ENCODE assay signal across 19 mouse cellular contexts in genomic region chr10:101117158-101117557, GRCm38 (mm10).
"Had no signal": no experiment of that assay in that cellular context is flagged by ENCODE, and none has a peak within 500 bp of the region (broad histone marks: within the 10 kb centered on the region; RNA-seq: fewer than 3 reads in every experiment).

No protein-coding gene starts in this region.

- H3K9ac ChIP-seq: liver, embryonic 14.5 days; lung, embryonic 14.5 days; midbrain, embryonic 13.5 days; midbrain, embryonic 15.5 days; neural tube, embryonic 13.5 days; neural tube, embryonic 15.5 days had no signal

- H3K27ac ChIP-seq: liver, embryonic 14.5 days; midbrain, embryonic 13.5 days; midbrain, embryonic 15.5 days; neural tube, embryonic 13.5 days; neural tube, embryonic 15.5 days had no signal

- H3K4me1 ChIP-seq: megakaryocyte, embryonic 14.5 days; midbrain, embryonic 13.5 days; midbrain, embryonic 15.5 days; neural tube, embryonic 13.5 days; neural tube, embryonic 15.5 days had no signal

- H3K9me3 ChIP-seq: megakaryocyte, embryonic 14.5 days; midbrain, embryonic 13.5 days; midbrain, embryonic 15.5 days; neural tube, embryonic 13.5 days; neural tube, embryonic 15.5 days had no signal

- H3K4me3 ChIP-seq: megakaryocyte, embryonic 14.5 days; midbrain, embryonic 13.5 days; midbrain, embryonic 15.5 days; myocyte; neural tube, embryonic 13.5 days; neural tube, embryonic 15.5 days had no signal

- ATAC-seq: midbrain, embryonic 13.5 days; midbrain, embryonic 15.5 days had no signal

- H3K27me3 ChIP-seq: megakaryocyte, embryonic 14.5 days; midbrain, embryonic 13.5 days; midbrain, embryonic 15.5 days; neural tube, embryonic 13.5 days; neural tube, embryonic 15.5 days had no signal

- H3K4me2 ChIP-seq: lung, embryonic 14.5 days; midbrain, embryonic 13.5 days; midbrain, embryonic 15.5 days; neural tube, embryonic 13.5 days; neural tube, embryonic 15.5 days had no signal

- H3K36me3 ChIP-seq: midbrain, embryonic 13.5 days; midbrain, embryonic 15.5 days; neural tube, embryonic 13.5 days; neural tube, embryonic 15.5 days had no signal

- DNase-seq: lung, adult 18-20 months; lung, embryonic 14.5 days; lung, postnatal 10 days; lung, postnatal 4 days; retina, postnatal 1 day; right cerebral cortex, adult 18-20 months; right cerebral cortex, postnatal 25 days; right cerebral cortex, postnatal 4 days; spleen, adult 18-20 months; thymus, adult 18-20 months; thymus, postnatal 14 days; thymus, postnatal 36 days had no signal
